Comparison of ENCODE assay signal across 27 mouse cellular contexts in genomic region chr12:76839298-76839697, GRCm38 (mm10). TPM values are rescaled to one million over a fixed set of nuclear protein-coding genes. Genes with fewer than 3 reads are reported as not detected.
DNase-seq lines count a peak whose midpoint lies in the region; ATAC-seq and TF ChIP-seq lines count a peak whose summit lies in the region.
"Had no signal": no experiment of that assay in that cellular context is flagged by ENCODE, and none has a peak within 500 bp of the region (broad histone marks: within the 10 kb centered on the region; RNA-seq: fewer than 3 reads in every experiment).

No protein-coding gene starts in this region.

- ATAC-seq in hindbrain, embryonic 16.5 days = no peak
- ATAC-seq: activated CD4-positive, CD25-positive, alpha-beta regulatory T cell, adult 4 months; CD4-positive, CD25-positive, alpha-beta regulatory T cell, adult 4 months; Patski had no signal

- in situ Hi-C loops in CH12.LX (cut with MboI; ENCODE audit: low pct_ligation_motif_present, low pct_unique_long_range_greater_than_20kb, low sequenced_read_pairs) = no loop called here
- in situ Hi-C loops in ES-E14 (cut with MboI; ENCODE audit: low sequenced_read_pairs in 2 of 2, unreplicated experiment in 2 of 2) = no loop called here

- no peak for TF ChIP-seq RAD21 in CH12.LX (IDR thresholded peaks at IDR 0.05; ENCODE audit: low read depth, low read length)
- TF ChIP-seq RAD21 in MEL (IDR thresholded peaks at IDR 0.05; ENCODE audit: low read depth, low read length) = no peak

- H3K27me3 ChIP-seq in cerebellum, adult 2 months (ENCODE audit: control insufficient read depth, insufficient read depth, low read length) = no peaks in the 10 kb centered on the region
- H3K27me3 ChIP-seq in CH12.LX (replicated peaks) (no peaks in the 10 kb centered on the region), MEL (ENCODE audit: control insufficient read depth in 1 of 2, insufficient read depth in 2 of 2, low read length in 2 of 2) (no peaks in the 10 kb centered on the region)
- no peaks in the 10 kb centered on the region for H3K27me3 ChIP-seq in hindbrain, embryonic 16.5 days (replicated peaks; ENCODE audit: control insufficient read depth, insufficient read depth, low read length)
- H3K27me3 ChIP-seq in midbrain, embryonic 10.5 days (ENCODE audit: low read depth, poor library complexity, severe bottlenecking) = no peaks in the 10 kb centered on the region
- H3K27me3 ChIP-seq: Patski had no signal

- H3K27ac ChIP-seq in cerebellum, adult 2 months (ENCODE audit: insufficient read depth, low read length) = peak overlapping the region; percentile 55; the same call in 1 of the 2 replicates
- H3K27ac ChIP-seq in CH12.LX (ENCODE audit: insufficient read depth, low read depth) = no peak overlapping the region
- no peak overlapping the region for H3K27ac ChIP-seq in ES-E14 (ENCODE audit: insufficient read depth, low read depth, low read length, poor library complexity, severe bottlenecking)
- H3K27ac ChIP-seq in MEL (ENCODE audit: control insufficient read depth, low read depth, low read length) = no peak overlapping the region
- H3K27ac ChIP-seq in hindbrain, embryonic 16.5 days (ENCODE audit: low read depth, low read length) = no peak overlapping the region
- H3K27ac ChIP-seq in midbrain, embryonic 10.5 days (replicated peaks) = no peak overlapping the region

- TF ChIP-seq CTCF in cerebellum, adult 2 months (IDR thresholded peaks at IDR 0.05; ENCODE audit: borderline replicate concordance, insufficient read depth, low read depth, low read length) = no peak
- TF ChIP-seq CTCF in CH12.LX (conservative IDR thresholded peaks at IDR 0.05 in 1 of 2, IDR thresholded peaks at IDR 0.05 in 1 of 2; ENCODE audit: low read depth in 2 of 2, low read length in 2 of 2) (no peak), MEL (IDR thresholded peaks at IDR 0.05 in 2 of 3, conservative IDR thresholded peaks at IDR 0.05 in 1 of 3; ENCODE audit: control insufficient read depth in 1 of 3, insufficient read depth in 1 of 3, low read depth in 2 of 3, low read length in 3 of 3, poor library complexity in 1 of 3, severe bottlenecking in 1 of 3) (no peak)

- no peak overlapping the region for H3K4me3 ChIP-seq in cerebellum, adult 2 months (replicated peaks; ENCODE audit: insufficient read depth, low read depth, low read length)
- H3K4me3 ChIP-seq in CH12.LX (replicated peaks in 1 of 3; ENCODE audit: low read depth in 2 of 3, low read length in 2 of 3, poor library complexity in 1 of 3) (no peak overlapping the region), ES-E14 (ENCODE audit: insufficient read depth in 1 of 2, low read depth in 1 of 2, low read length in 2 of 2, poor library complexity in 1 of 2, severe bottlenecking in 1 of 2) (no peak overlapping the region), MEL (ENCODE audit: control insufficient read depth in 1 of 2, insufficient read depth in 1 of 2, low read depth in 2 of 2, low read length in 2 of 2) (no peak overlapping the region)
- H3K4me3 ChIP-seq in hindbrain, embryonic 16.5 days (ENCODE audit: low read length) = no peak overlapping the region
- no peak overlapping the region for H3K4me3 ChIP-seq in midbrain, embryonic 10.5 days

- DNase-seq in cerebellum, adult 2 months = no peak
- DNase-seq in cerebellum, postnatal 25 days = no peak
- no peak for DNase-seq in CH12.LX (ENCODE audit: extremely low read depth)
- no peak for DNase-seq in ES-E14 (ENCODE audit: low read depth, low spot score)
- DNase-seq in MEL (ENCODE audit: low read depth, low spot score) = no peak
- no peak for DNase-seq in midbrain, embryonic 10.5 days (ENCODE audit: low spot score)
- no peak for DNase-seq in thymus, adult 18-20 months
- DNase-seq: adrenal gland, adult 2 months; adrenal gland, adult 8-10 months; adrenal gland, postnatal 10 days; adrenal gland, postnatal 14 days; adrenal gland, postnatal 25 days; adrenal gland, postnatal 36 days; B cell, adult 2 months; cerebellum, adult 11 months; cerebellum, adult 11-12 months; cerebellum, adult 18-20 months; cerebellum, adult 8-10 months; cerebellum, adult 9-10 months had no signal

- H3K36me3 ChIP-seq in CH12.LX (replicated peaks in 1 of 2; ENCODE audit: control insufficient read depth in 1 of 2, insufficient read depth in 1 of 2, low read length in 1 of 2) = peaks cover 0 to 25% of the 10 kb centered on the region in 2 experiments
- no peaks in the 10 kb centered on the region for H3K36me3 ChIP-seq in ES-E14 (ENCODE audit: control insufficient read depth, insufficient read depth, low read length, poor library complexity, severe bottlenecking)
- peaks cover 0 to 14% of the 10 kb centered on the region in 2 experiments; a peak in 3 of 4 replicates for H3K36me3 ChIP-seq in MEL (ENCODE audit: control insufficient read depth in 1 of 2, insufficient read depth in 2 of 2, low read length in 2 of 2)
- H3K36me3 ChIP-seq in hindbrain, embryonic 16.5 days (ENCODE audit: control insufficient read depth, insufficient read depth, low read length) = no peaks in the 10 kb centered on the region
- H3K36me3 ChIP-seq in midbrain, embryonic 10.5 days = 0 out of 2 replicates have a peak, but pooled peaks cover 2% of the 10 kb centered on the region

- H3K4me1 ChIP-seq in cerebellum, adult 2 months (ENCODE audit: control insufficient read depth, insufficient read depth, low read length) = peaks cover 23% of the 10 kb centered on the region
- H3K4me1 ChIP-seq in CH12.LX (ENCODE audit: control insufficient read depth in 1 of 2, insufficient read depth in 2 of 2) = peaks cover 2 to 11% of the 10 kb centered on the region in 2 experiments
- H3K4me1 ChIP-seq in ES-E14 (ENCODE audit: control insufficient read depth in 2 of 2, insufficient read depth in 2 of 2, low read length in 2 of 2, poor library complexity in 1 of 2) = peaks cover 0 to 6% of the 10 kb centered on the region in 2 experiments; a peak in 2 of 4 replicates
- peaks cover 3 to 5% of the 10 kb centered on the region in 2 experiments; a peak in 3 of 4 replicates for H3K4me1 ChIP-seq in MEL (ENCODE audit: control insufficient read depth in 1 of 2, insufficient read depth in 2 of 2, low read length in 2 of 2)
- peaks cover 12% of the 10 kb centered on the region for H3K4me1 ChIP-seq in hindbrain, embryonic 16.5 days (ENCODE audit: control insufficient read depth, insufficient read depth, low read depth, low read length)
- peaks cover 10% of the 10 kb centered on the region for H3K4me1 ChIP-seq in midbrain, embryonic 10.5 days

- WGBS in cerebellum, adult 2 months = 92% methylated on average over 4 of the region's 4 CpGs
- 95% methylated on average over 4 of the region's 4 CpGs for WGBS in hindbrain, embryonic 16.5 days
- 92% methylated on average over 4 of the region's 4 CpGs for WGBS in midbrain, embryonic 10.5 days

- TF ChIP-seq EP300 in CH12.LX (IDR thresholded peaks at IDR 0.05; ENCODE audit: low read length) (no peak), MEL (IDR thresholded peaks at IDR 0.05; ENCODE audit: low read depth in 1 of 2, low read length in 2 of 2) (no peak)

- no peak overlapping the region for H3K4me2 ChIP-seq in CH12.LX (ENCODE audit: insufficient read depth, low read depth, poor library complexity, severe bottlenecking)
- no peak overlapping the region for H3K4me2 ChIP-seq in hindbrain, embryonic 16.5 days (ENCODE audit: low read length)

- H3K79me2 ChIP-seq in CH12.LX (replicated peaks; ENCODE audit: control insufficient read depth, extremely low read depth, insufficient read depth, poor library complexity, severe bottlenecking) (peaks cover 8% of the 10 kb centered on the region), MEL (ENCODE audit: control insufficient read depth, insufficient read depth, low read length, poor library complexity) (peaks cover 11% of the 10 kb centered on the region)

- TF ChIP-seq POLR2A in cerebellum, adult 2 months (IDR thresholded peaks at IDR 0.05; ENCODE audit: borderline replicate concordance, insufficient read depth, low read length) = no peak
- TF ChIP-seq POLR2A in CH12.LX (IDR thresholded peaks at IDR 0.05; ENCODE audit: low read depth, low read length) (no peak), MEL (IDR thresholded peaks at IDR 0.05; ENCODE audit: control insufficient read depth in 1 of 2, insufficient read depth in 1 of 2, low read depth in 1 of 2, low read length in 2 of 2, poor library complexity in 1 of 2) (no peak)

- dilution Hi-C loops in CH12.LX (cut with MboI; ENCODE audit: extremely low pct_ligation_motif_present, extremely low pct_unique_long_range_greater_than_20kb, low sequenced_read_pairs) = no loop called here

- H3K9ac ChIP-seq in CH12.LX (ENCODE audit: insufficient read depth, low read depth) (no peak overlapping the region), ES-E14 (ENCODE audit: insufficient read depth, low read depth, low read length, poor library complexity, severe bottlenecking) (no peak overlapping the region), MEL (ENCODE audit: control insufficient read depth, low read depth, low read length, poor library complexity, severe bottlenecking) (no peak overlapping the region)
- H3K9ac ChIP-seq in hindbrain, embryonic 16.5 days (ENCODE audit: low read depth, low read length) = no peak overlapping the region

- H3K9me3 ChIP-seq in CH12.LX (replicated peaks; ENCODE audit: low read length) = no peaks in the 10 kb centered on the region
- no peaks in the 10 kb centered on the region for H3K9me3 ChIP-seq in ES-E14 (ENCODE audit: control insufficient read depth, insufficient read depth, low read depth, low read length)
- no peaks in the 10 kb centered on the region for H3K9me3 ChIP-seq in MEL (replicated peaks; ENCODE audit: insufficient read depth, low read length)
- no peaks in the 10 kb centered on the region for H3K9me3 ChIP-seq in hindbrain, embryonic 16.5 days (ENCODE audit: control insufficient read depth, low read length)
- no peaks in the 10 kb centered on the region for H3K9me3 ChIP-seq in midbrain, embryonic 10.5 days (replicated peaks)
- H3K9me3 ChIP-seq: G1E had no signal

RNA-seq across cellular contexts. Expression of gene Rab15, which starts 16.6 kb away (rescaled TPM):
- polyA plus RNA-seq in cerebellum, adult 2 months (2012; rRNA removed) = 108 and 109 TPM in 2 replicates
- total RNA-seq in CH12.LX (2012; rRNA removed) = 0.04 and 0.25 TPM in 2 replicates
- total RNA-seq in CH12.LX (2014; rRNA removed) = 0.07 TPM in 1 of 2 replicates, not detected in the other
- not detected in 2 replicates for polyA plus RNA-seq in CH12.LX (2012; ENCODE audit: insufficient read length, low read depth)
- total RNA-seq in ES-E14 (2012; rRNA removed) = 8.8 and 9.5 TPM in 2 replicates
- 2.7 and 3.4 TPM in 2 replicates for total RNA-seq in MEL (2012; rRNA removed)
- polyA plus RNA-seq in MEL (2012; ENCODE audit: insufficient read depth in 1 of 2, insufficient read length in 2 of 2, low read depth in 1 of 2, low replicate concordance in 2 of 2, missing spikeins in 1 of 2) = 10 to 100 TPM in 1 of 2 experiments, not detected in 1; 22.7 TPM
- polyA plus RNA-seq in hindbrain, embryonic 16.5 days (2015; fragmentation: Nextera tagmentation; extraction: Ambion mirVana) = 59.2 and 59.9 TPM in 2 replicates
- polyA plus RNA-seq in midbrain, embryonic 10.5 days (2016; fragmentation: Nextera tagmentation; extraction: Ambion mirVana) = 14.5 and 14.6 TPM in 2 replicates
- polyA plus RNA-seq: activated CD4-positive, CD25-positive, alpha-beta regulatory T cell, adult 4 months; CD4-positive, CD25-positive, alpha-beta regulatory T cell, adult 4 months; G1E had no signal

RNA-seq across cellular contexts. Expression of gene Gpx2, which starts 43.9 kb away (rescaled TPM):
- polyA plus RNA-seq in cerebellum, adult 2 months (2012; rRNA removed) = 2.5 and 3.4 TPM in 2 replicates
- total RNA-seq in CH12.LX (2012; rRNA removed) = not detected in 2 replicates
- not detected in 2 replicates for total RNA-seq in CH12.LX (2014; rRNA removed)
- polyA plus RNA-seq in CH12.LX (2012; ENCODE audit: insufficient read length, low read depth) = not detected in 2 replicates
- 3.8 and 7.0 TPM in 2 replicates for total RNA-seq in ES-E14 (2012; rRNA removed)
- not detected in 2 replicates for total RNA-seq in MEL (2012; rRNA removed)
- polyA plus RNA-seq in MEL (2012; ENCODE audit: insufficient read depth in 1 of 2, insufficient read length in 2 of 2, low read depth in 1 of 2, low replicate concordance in 2 of 2, missing spikeins in 1 of 2) = not detected
- 0.20 and 0.67 TPM in 2 replicates for polyA plus RNA-seq in hindbrain, embryonic 16.5 days (2015; fragmentation: Nextera tagmentation; extraction: Ambion mirVana)
- polyA plus RNA-seq in midbrain, embryonic 10.5 days (2016; fragmentation: Nextera tagmentation; extraction: Ambion mirVana) = not detected in 2 replicates
- total RNA-seq: adrenal gland, adult 18-20 months; adrenal gland, adult 2 months; adrenal gland, postnatal 10 days; adrenal gland, postnatal 14 days; adrenal gland, postnatal 25 days; adrenal gland, postnatal 36 days; adrenal gland, postnatal 4 days had no signal
- polyA plus RNA-seq: activated CD4-positive, CD25-positive, alpha-beta regulatory T cell, adult 4 months; adrenal gland, adult 2 months; C2C12; CD4-positive, CD25-positive, alpha-beta regulatory T cell, adult 4 months; G1E; Patski had no signal

Comparison
In these comparisons a context has a peak if more than half of its experiments do, and no peak if none do; other contexts are left out.
1. RNA of gene Rab15, which starts 16.6 kb away (polyA plus RNA-seq): 108 to 109 TPM in cerebellum, adult 2 months, 22.7 TPM in MEL, 59.2 to 59.9 TPM in hindbrain, embryonic 16.5 days and 14.5 to 14.6 TPM in midbrain, embryonic 10.5 days; not detected in CH12.LX; every median in the first group is over 10 times any median in the second.